Mouse (Mus musculus): Measurements from ENCODE around the gene Gtf2h4. TPM values are rescaled to one million over a fixed set of nuclear protein-coding genes. Genes with fewer than 3 reads are reported as not detected.

Gene Gtf2h4
- polyA plus RNA-seq (2015; fragmentation: Nextera tagmentation; extraction: Ambion mirVana): 23.5 and 25.8 TPM in 2 replicates

DNA sequence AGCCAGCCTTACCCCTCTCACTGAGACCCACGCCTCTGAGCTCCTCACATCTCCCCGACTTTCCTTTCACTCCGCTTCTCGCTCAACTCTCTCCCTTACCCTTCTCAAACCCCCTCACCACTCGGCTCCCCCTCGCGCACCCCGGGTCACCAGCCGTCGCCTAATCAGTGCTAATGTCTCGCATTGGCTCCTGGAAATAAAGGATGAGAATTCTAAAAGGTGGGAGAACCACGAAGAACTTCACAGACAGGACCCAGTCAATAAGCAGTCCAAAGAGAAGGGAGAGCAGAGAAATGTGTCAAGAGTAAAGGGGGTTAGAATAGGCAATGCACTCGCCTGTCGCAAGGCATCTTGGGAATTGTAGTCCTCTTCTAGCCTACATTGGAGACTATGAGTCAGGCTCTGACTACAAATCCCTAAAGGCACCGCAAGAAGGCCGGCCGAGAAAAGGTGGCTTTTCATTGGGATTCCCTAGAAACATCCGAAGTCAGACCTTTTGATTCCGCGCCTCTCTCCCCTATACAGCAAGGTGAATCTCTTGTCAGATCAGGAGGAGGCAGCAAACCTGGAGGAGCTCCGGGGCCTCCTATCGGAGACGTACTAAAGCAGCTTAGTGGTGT lies at the start of gene Gtf2h4:
Gene Gtf2h4, minus strand, starts transcription at position 324 of the 620 bp plus-strand sequence.

DNA sequence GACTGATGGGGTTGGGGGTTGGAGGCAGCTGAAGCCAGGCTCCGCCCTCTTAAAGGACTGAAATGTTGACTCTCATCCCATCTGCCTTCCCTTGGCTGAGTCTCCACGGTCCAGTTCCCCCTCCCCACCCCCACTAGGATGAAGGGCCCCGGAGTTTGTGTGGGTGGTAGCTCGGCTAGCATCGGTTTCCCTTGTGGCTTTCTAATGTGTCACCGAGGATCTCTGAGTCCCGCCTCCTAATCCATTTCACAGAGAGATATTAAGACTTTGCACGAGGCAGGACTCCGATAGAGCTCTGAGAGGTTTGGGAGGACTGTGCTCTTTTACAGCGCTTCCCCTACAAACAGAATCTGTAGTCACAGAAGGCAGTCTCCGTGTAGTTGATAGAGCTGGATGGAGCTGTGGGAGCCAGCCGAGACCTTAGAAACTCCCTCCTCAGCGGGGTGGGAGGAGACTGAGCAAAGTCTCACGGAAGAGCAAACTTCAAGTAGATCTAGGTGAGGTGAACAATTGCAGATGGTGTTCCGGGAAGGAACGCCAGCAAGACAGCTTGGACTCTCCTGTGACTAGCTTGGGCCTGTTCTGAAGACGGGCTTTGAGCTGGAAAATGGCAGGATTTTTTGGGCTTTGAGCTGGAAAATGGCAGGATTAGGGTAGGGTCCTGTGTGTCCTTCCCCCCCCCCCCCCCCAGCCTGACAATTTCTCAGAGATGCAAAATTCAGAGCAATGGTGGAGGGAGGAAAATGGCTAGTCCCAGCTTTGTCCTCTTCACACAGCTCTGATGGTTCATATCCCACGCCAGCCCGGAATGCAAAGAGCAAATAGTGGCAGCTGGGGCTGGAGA lies 31.3 kb upstream of the Gtf2h4 start, which contains the start of gene Ddr1:
Gene Ddr1, minus strand, starts transcription at position 1 of the 844 bp plus-strand sequence.

DNA sequence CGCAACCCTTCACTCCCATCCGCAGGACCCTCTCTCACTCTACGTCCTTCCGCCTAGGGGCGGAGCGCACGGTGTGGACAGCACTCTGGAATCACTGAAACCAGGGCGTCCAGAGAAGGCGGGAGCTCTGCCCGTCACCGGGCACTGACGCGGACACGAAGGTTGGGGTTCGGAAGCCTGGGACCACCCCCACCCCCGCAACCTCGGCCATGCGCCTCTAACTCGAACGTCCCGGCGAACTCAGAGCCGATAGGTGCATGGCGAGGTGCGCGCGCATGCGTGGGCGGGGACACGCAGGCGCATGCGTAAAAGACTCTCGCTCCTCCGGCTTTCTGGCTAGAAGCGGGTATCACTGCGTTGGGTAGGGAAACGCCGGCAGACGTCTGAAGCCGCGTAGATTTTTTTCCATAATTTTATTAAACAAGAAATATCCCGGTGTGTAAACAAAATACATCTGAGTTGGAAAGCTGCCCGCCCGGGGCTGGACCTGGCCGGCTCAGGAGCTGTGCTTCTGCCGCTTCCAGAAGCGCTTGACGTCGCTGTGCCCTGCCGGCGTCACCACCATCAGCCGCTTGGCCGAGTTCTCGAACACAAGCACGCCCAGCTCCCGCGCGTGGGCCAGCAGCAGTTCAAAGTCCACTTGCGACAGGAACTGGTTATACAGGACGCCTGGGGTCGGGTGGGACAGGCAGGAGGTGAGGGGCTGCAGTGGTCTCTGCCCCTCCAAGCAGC lies 6.0 kb downstream of the Gtf2h4 start, which contains the start of gene Vars2:
Gene Vars2, minus strand, starts transcription at position 259 of the 732 bp plus-strand sequence.

GRCm38 (mm10) chr17:35643609-35644236 lies 29.8 kb downstream of the Gtf2h4 start, which contains the start of gene Mucl3:
Gene Mucl3 (minus strand): TSS chr17:35643695.

GRCm38 (mm10) chr17:35626537-35626936 lies 47.0 kb downstream of the Gtf2h4 start, which contains the start of gene Gm9573:
Gene Gm9573 (minus strand): TSS chr17:35626637.

Other genes starting within 250 kb of the Gtf2h4 start
- 2.0 and 2.4 TPM in 2 replicates for gene H2-Q6, start 248.9 kb downstream of the Gtf2h4 start, polyA plus RNA-seq (2015; fragmentation: Nextera tagmentation; extraction: Ambion mirVana)
- 3.9 and 4.6 TPM in 2 replicates for gene H2-Q7, start 234.6 kb downstream of the Gtf2h4 start, polyA plus RNA-seq (2015; fragmentation: Nextera tagmentation; extraction: Ambion mirVana)
- 12.6 and 15.2 TPM in 2 replicates for gene H2-Q10, start 203.7 kb downstream of the Gtf2h4 start, polyA plus RNA-seq (2015; fragmentation: Nextera tagmentation; extraction: Ambion mirVana)
- 0.10 and 0.12 TPM in 2 replicates for gene Pou5f1, start 167.7 kb downstream of the Gtf2h4 start, polyA plus RNA-seq (2015; fragmentation: Nextera tagmentation; extraction: Ambion mirVana)
- 46.3 and 52.7 TPM in 2 replicates for gene Tcf19, start 156.9 kb downstream of the Gtf2h4 start, polyA plus RNA-seq (2015; fragmentation: Nextera tagmentation; extraction: Ambion mirVana)
- gene Cchcr1, start 156.6 kb downstream of the Gtf2h4 start, polyA plus RNA-seq (2015; fragmentation: Nextera tagmentation; extraction: Ambion mirVana): 9.7 and 11.4 TPM in 2 replicates
- 0.16 TPM in 1 of 2 replicates, not detected in the other for gene Psors1c2, start 140.5 kb downstream of the Gtf2h4 start, polyA plus RNA-seq (2015; fragmentation: Nextera tagmentation; extraction: Ambion mirVana)
- gene Cdsn, start 121.6 kb downstream of the Gtf2h4 start, polyA plus RNA-seq (2015; fragmentation: Nextera tagmentation; extraction: Ambion mirVana): 0.05 and 0.07 TPM in 2 replicates
- gene 2300002M23Rik, start 106.3 kb downstream of the Gtf2h4 start, polyA plus RNA-seq (2015; fragmentation: Nextera tagmentation; extraction: Ambion mirVana): not detected in 2 replicates
- gene Sfta2, start 72.2 kb downstream of the Gtf2h4 start, polyA plus RNA-seq (2015; fragmentation: Nextera tagmentation; extraction: Ambion mirVana): not detected in 2 replicates
- gene Gm9573, start 47.1 kb downstream of the Gtf2h4 start, polyA plus RNA-seq (2015; fragmentation: Nextera tagmentation; extraction: Ambion mirVana): not detected in 2 replicates
- 0.07 and 0.12 TPM in 2 replicates for gene Mucl3, start 30.0 kb downstream of the Gtf2h4 start, polyA plus RNA-seq (2015; fragmentation: Nextera tagmentation; extraction: Ambion mirVana)
- 7.5 and 7.6 TPM in 2 replicates for gene Vars2, start 6.1 kb downstream of the Gtf2h4 start, polyA plus RNA-seq (2015; fragmentation: Nextera tagmentation; extraction: Ambion mirVana)
- gene Ddr1, start 30.9 kb upstream of the Gtf2h4 start, polyA plus RNA-seq (2015; fragmentation: Nextera tagmentation; extraction: Ambion mirVana): 13.8 and 18.6 TPM in 2 replicates
- 32.9 and 36.5 TPM in 2 replicates for gene Ier3, start 147.9 kb upstream of the Gtf2h4 start, polyA plus RNA-seq (2015; fragmentation: Nextera tagmentation; extraction: Ambion mirVana)
- 45.6 and 54.3 TPM in 2 replicates for gene Flot1, start 149.5 kb upstream of the Gtf2h4 start, polyA plus RNA-seq (2015; fragmentation: Nextera tagmentation; extraction: Ambion mirVana)
- gene Tubb5, start 164.6 kb upstream of the Gtf2h4 start, polyA plus RNA-seq (2015; fragmentation: Nextera tagmentation; extraction: Ambion mirVana): 563 and 593 TPM in 2 replicates
- 6.5 and 7.6 TPM in 2 replicates for gene Mdc1, start 167.8 kb upstream of the Gtf2h4 start, polyA plus RNA-seq (2015; fragmentation: Nextera tagmentation; extraction: Ambion mirVana)
- gene Nrm, start 187.6 kb upstream of the Gtf2h4 start, polyA plus RNA-seq (2015; fragmentation: Nextera tagmentation; extraction: Ambion mirVana): 38.0 and 41.2 TPM in 2 replicates
- 28.7 and 37.7 TPM in 2 replicates for gene Ppp1r18, start 191.9 kb upstream of the Gtf2h4 start, polyA plus RNA-seq (2015; fragmentation: Nextera tagmentation; extraction: Ambion mirVana)
- gene Dhx16, start 206.1 kb upstream of the Gtf2h4 start, polyA plus RNA-seq (2015; fragmentation: Nextera tagmentation; extraction: Ambion mirVana): 33.5 and 34.1 TPM in 2 replicates
- gene 2310061I04Rik, start 223.7 kb upstream of the Gtf2h4 start, polyA plus RNA-seq (2015; fragmentation: Nextera tagmentation; extraction: Ambion mirVana): 16.2 and 16.7 TPM in 2 replicates
- 9.9 and 11.9 TPM in 2 replicates for gene Atat1, start 236.3 kb upstream of the Gtf2h4 start, polyA plus RNA-seq (2015; fragmentation: Nextera tagmentation; extraction: Ambion mirVana)
- gene Mrps18b, start 242.7 kb upstream of the Gtf2h4 start, polyA plus RNA-seq (2015; fragmentation: Nextera tagmentation; extraction: Ambion mirVana): 71.9 and 77.8 TPM in 2 replicates
- gene Ppp1r10, start 242.7 kb upstream of the Gtf2h4 start, polyA plus RNA-seq (2015; fragmentation: Nextera tagmentation; extraction: Ambion mirVana): 17.4 and 18.4 TPM in 2 replicates